Mouse (Mus musculus): ENCODE measurements around the gene Cenpf. TPM values are rescaled to one million over a fixed set of nuclear protein-coding genes. Genes with fewer than 3 reads are reported as not detected.

The Cenpf gene
- total RNA-seq, 1 experiment from 2014 or later, result 66.3 TPM

DNA sequence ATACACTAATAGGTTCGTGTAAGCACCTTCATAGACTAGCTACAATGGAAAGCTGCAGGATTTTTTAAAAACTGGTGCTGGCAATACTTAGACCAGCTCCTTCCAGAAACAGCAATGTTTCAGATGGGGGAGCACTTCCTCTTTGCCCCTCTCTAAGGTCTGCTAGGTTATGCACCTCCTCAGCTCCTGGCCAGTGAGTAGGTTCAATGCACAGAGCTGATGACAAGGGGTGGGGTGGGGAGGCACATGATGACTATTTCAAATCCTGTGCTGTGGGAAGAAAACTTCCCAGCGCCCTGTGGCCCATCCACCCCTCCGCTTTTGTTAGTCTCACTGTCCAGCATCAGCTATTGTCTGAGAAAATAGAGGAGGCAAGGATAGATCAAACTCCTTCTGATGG lies 79.8 kb downstream of the Cenpf start:
- no peak for ATAC-seq (replicated peaks in 1 of 2; ENCODE audit: insufficient read depth in 1 of 2, low FRiP score in 2 of 2, low TSS enrichment in 1 of 2, low read depth in 1 of 2, poor library complexity in 2 of 2, severe bottlenecking in 2 of 2)

GRCm38 (mm10) chr1:189605598-189606126 lies 82.2 kb downstream of the Cenpf start:
- no peak for ATAC-seq (replicated peaks in 1 of 2; ENCODE audit: insufficient read depth in 1 of 2, low FRiP score in 2 of 2, low TSS enrichment in 1 of 2, low read depth in 1 of 2, poor library complexity in 2 of 2, severe bottlenecking in 2 of 2)

GRCm38 (mm10) chr1:189597096-189597495 lies 90.8 kb downstream of the Cenpf start:
- ATAC-seq (replicated peaks in 1 of 2; ENCODE audit: insufficient read depth in 1 of 2, low FRiP score in 2 of 2, low TSS enrichment in 1 of 2, low read depth in 1 of 2, poor library complexity in 2 of 2, severe bottlenecking in 2 of 2), result no peak

Other genes with a start within 250 kb of the Cenpf start
- gene Ptpn14, start 40.2 kb upstream of the Cenpf start, total RNA-seq (2017), result 1.4 and 1.7 TPM in 2 replicates
- 138 and 156 TPM in 2 replicates for gene Smyd2, start 234.3 kb upstream of the Cenpf start, total RNA-seq (2017)

Data from hematopoietic stem cell, adult 5-6 weeks (primary cell).